Mouse (Mus musculus) E14TG2a.4 (cell line): ENCODE data around the gene Ephx3.
A peak's percentile ranks its signal among the peaks of the same experiment; 100 is the strongest.

Source experiments
- H3K27me3 ChIP-seq: 2 replicates; pipeline ENCODE4 v1.6.1; 2014; ENCODE audit warnings: low read length, control low read depth; ENCODE audit not compliant: insufficient read depth
- H3K36me3 ChIP-seq: 2 replicates; pipeline ENCODE4 v1.6.1; 2014; ENCODE audit warnings: low read length, control low read depth; ENCODE audit not compliant: insufficient read depth
- H3K4me1 ChIP-seq: replicated peaks from 2 replicates; pipeline ENCODE4 v1.6.1; 2014; ENCODE audit warnings: low read depth, low read length, control low read depth
- H3K4me3 ChIP-seq: replicated peaks from 2 replicates; pipeline ENCODE4 v1.5.1; 2014; ENCODE audit warnings: mild to moderate bottlenecking, low read length
- H3K9me3 ChIP-seq: 2 replicates; pipeline ENCODE4 v1.6.1; 2014; ENCODE audit warnings: low read length, control low read depth
- CTCF ChIP-seq: conservative IDR thresholded peaks from 2 replicates; pipeline ENCODE4 v1.5.1; 2014; ENCODE audit warnings: low read length
- NANOG ChIP-seq: IDR thresholded peaks from 2 replicates; pipeline ENCODE4 v1.6.1; 2014; ENCODE audit warnings: borderline replicate concordance, low read length, mixed read lengths
- POU5F1 ChIP-seq: IDR thresholded peaks from 2 replicates; pipeline ENCODE4 v1.6.1; 2014; ENCODE audit warnings: low read length, borderline replicate concordance

The Ephx3 gene

DNA sequence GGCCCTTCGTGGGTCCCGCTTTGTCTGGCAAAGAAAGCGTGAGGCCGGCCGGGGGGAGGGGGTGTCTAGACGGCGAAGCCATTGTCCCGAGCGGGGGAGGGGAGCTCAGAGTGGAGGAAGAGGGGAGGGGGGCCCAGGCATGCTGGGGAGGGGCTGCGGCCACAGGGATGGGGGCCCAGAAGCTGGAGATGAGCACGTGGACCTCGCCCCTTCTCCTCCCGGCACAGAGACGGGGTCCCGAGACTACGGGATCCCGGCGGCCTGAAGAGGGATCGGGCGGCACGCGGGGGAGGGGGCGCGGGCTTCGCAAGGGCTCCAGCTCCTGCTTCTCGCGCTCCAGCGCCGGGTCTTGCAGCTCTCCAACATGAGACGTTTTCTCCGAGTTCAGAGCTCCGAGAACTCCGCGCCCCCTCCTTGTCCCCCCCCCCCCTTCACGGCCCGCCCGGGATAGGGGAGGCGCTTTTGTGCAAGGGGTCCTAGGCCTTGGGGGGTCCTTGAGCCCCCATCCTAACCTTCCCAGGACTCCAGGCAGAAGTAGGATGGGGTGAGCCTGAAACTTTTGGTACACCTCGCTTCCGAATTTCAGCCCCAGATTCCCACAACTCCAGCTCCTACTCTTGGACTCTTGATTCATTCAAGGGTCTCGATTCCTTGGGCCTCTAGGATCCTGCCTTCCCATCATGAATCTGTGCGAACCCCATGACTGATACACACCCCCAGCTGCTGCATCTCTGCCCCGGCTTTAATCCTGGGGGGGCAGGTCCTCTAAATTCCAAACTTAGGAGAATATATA, 23.4 kb downstream of the Ephx3 start:
- Histone ChIP-seq H3K36me3 (peaks cover 6% of the 10 kb centered on the region; the same call in 1 of the 2 replicates), H3K27me3 (peaks cover 52% of the 10 kb centered on the region), H3K4me3 (peak overlapping the region; percentile 87), H3K4me1 (peaks cover 56% of the 10 kb centered on the region), H3K9me3 (no peaks in the 10 kb centered on the region)
- TF ChIP-seq NANOG, result no peak
- TF ChIP-seq CTCF, result no peak
- no peak for TF ChIP-seq POU5F1

DNA sequence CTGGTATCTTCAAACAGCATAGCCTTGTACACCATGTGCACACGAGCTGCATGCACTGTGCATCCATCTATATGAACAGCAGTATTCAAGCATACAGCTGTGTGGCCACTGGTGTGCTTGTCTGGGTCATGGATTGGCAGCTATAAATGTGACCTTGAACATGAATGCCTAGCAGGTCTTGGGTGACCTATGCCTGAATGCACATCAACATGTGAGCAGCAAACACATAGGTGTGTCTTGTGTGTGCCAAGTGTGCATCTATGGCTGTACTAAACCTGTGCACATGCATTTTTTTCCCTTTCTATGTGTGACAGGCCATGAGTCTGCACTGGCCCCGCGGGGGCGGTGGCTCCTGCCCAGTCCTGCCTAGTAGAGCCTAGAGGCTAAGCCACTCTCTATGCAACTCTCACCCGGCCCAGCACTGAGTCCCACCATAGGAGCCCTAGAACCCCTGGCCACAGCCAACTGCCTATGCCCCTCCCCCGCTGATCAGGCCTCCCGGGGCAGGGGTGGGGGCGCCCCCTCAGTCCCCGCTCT, 24.0 kb downstream of the Ephx3 start:
- Histone ChIP-seq H3K4me1 (peaks cover 63% of the 10 kb centered on the region), H3K36me3 (peaks cover 11% of the 10 kb centered on the region), H3K4me3 (peak overlapping the region; percentile 87), H3K9me3 (no peaks in the 10 kb centered on the region), H3K27me3 (peaks cover 57% of the 10 kb centered on the region)
- no peak for TF ChIP-seq CTCF
- TF ChIP-seq POU5F1, result no peak
- no peak for TF ChIP-seq NANOG

DNA sequence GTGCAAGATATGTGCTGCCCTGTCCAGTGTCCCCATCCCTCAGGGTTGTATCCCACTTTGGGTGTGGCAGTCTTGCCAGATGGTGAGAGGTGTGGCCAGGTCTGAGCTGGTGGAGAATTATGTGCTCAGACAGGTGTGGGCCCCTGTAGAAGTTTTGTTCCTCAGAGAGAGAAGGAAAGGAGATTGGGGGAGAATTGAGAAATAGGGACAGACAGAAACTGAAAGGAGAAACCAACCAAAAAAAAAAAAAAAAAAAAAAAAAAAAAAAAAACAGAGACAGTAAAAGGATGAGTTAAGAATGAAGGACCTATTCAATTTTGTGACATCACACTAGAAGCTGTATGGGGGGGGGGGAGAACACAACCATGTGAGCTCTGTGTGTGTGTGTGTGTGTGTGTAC, 24.6 kb downstream of the Ephx3 start:
- H3K4me3 ChIP-seq, result peak overlapping the region; percentile 87; the same call in 1 of the 2 replicates
- H3K36me3 ChIP-seq, result peaks cover 11% of the 10 kb centered on the region
- no peaks in the 10 kb centered on the region for H3K9me3 ChIP-seq
- H3K27me3 ChIP-seq, result peaks cover 57% of the 10 kb centered on the region
- peaks cover 61% of the 10 kb centered on the region for H3K4me1 ChIP-seq
- no peak for TF ChIP-seq POU5F1
- TF ChIP-seq CTCF, result no peak
- TF ChIP-seq NANOG, result no peak

DNA sequence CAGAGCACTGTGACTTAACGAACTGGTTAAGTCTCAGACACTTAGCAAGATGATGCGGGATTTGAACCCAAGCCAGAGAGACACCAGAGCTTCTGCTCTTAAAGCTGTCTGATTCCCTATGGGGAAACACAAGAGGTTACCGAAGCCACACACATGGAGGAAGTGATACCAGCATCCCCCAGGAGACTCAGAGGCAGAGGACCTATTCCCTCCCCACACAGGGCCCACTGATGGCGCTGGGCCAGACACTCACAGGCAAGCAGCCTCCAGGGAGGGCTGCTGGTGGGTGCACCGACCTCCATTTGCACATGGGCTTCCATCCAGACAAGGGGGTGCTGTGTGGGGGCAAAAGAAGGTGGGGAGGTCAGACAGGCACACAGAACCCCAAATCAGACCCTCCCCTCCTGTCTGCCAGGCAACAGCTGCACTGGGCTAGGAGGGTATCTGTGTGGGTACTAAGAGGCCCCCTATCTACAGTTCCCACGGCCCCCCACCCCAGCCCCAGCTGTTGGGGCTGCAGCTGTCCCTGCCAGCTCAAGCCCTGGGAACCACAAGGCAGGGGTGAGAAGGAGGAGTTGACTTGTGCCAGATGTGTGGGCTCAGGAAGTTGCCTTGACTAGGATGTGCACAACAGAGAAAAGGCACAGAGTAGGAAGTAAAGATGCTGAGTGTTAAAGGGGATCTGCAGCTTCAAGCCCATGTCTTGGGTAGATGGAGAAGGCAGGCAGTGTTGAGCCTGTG, 25.3 kb downstream of the Ephx3 start:
- peaks cover 60% of the 10 kb centered on the region for H3K4me1 ChIP-seq
- TF ChIP-seq NANOG, result no peak
- TF ChIP-seq POU5F1, result no peak
- TF ChIP-seq CTCF, result no peak
- H3K9me3 ChIP-seq, result no peaks in the 10 kb centered on the region
- H3K4me3 ChIP-seq, result no peak overlapping the region
- peaks cover 11% of the 10 kb centered on the region for H3K36me3 ChIP-seq
- peaks cover 52% of the 10 kb centered on the region for H3K27me3 ChIP-seq

DNA sequence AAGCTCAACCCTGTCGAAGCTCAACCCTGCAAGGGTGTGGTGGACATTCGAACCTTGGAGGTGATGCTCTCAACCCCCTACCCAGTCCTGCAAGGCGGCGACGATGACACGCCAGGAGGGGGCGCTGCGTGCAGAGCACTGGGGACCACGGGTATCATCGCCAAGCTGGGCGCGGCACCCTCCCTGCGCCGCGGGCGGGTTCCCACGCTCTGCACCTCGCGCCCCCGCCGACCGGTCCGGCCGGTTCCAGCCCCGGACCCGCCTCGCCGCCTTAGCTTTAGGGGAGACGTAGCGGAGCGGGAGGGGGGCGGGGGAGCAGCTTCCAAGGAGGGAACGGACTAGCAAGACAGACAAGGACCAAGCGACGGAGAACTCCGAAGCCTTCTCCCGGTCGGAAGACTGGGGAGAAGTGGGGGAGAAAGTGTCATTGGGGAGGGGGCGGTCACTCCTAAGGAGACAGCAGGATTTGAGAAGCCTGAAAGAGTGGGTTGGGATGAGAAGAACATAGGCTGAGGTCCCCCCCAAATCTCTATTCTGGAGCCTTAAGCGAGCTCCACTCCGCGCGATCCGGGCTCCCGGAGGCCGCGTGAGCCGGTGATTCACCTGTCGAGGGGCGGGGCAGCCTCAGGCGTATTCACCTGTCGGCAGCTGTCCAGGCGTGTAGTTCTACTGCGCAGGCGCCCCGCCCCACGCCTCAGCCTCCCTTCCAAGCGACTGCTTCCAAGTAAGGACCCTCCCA, 27.1 kb downstream of the Ephx3 start:
- Histone ChIP-seq H3K4me3 (peak overlapping the region; percentile 80), H3K27me3 (peaks cover 46% of the 10 kb centered on the region), H3K36me3 (peaks cover 26% of the 10 kb centered on the region), H3K4me1 (peaks cover 60% of the 10 kb centered on the region), H3K9me3 (no peaks in the 10 kb centered on the region)
- TF ChIP-seq NANOG (no peak), CTCF (peak; percentile 35; the same call in 1 of the 2 replicates)

DNA sequence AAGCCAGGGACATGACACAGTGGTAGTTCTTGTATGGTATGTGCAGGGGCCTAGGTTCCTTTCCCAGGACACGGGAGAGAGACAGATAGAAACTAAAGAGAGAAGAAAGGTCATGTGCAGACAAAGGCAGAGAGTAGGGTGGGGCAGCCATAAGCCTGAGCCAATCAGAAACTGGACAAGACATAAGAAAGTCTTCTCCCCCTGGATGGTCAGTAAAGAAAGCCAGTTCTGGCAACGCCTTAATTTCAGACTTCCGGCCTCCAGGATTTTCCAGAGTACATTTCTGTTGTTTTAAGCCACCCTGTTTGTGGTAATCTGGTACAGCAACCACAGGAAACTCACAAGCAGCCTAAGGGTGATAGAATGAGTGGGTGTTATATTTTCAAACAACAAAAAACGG, 28.5 kb downstream of the Ephx3 start:
- no peak for TF ChIP-seq NANOG
- no peak for TF ChIP-seq POU5F1
- TF ChIP-seq CTCF, result no peak
- Histone ChIP-seq H3K27me3 (peaks cover 46% of the 10 kb centered on the region), H3K4me3 (no peak overlapping the region), H3K4me1 (peaks cover 56% of the 10 kb centered on the region), H3K9me3 (no peaks in the 10 kb centered on the region), H3K36me3 (peaks cover 32% of the 10 kb centered on the region)

DNA sequence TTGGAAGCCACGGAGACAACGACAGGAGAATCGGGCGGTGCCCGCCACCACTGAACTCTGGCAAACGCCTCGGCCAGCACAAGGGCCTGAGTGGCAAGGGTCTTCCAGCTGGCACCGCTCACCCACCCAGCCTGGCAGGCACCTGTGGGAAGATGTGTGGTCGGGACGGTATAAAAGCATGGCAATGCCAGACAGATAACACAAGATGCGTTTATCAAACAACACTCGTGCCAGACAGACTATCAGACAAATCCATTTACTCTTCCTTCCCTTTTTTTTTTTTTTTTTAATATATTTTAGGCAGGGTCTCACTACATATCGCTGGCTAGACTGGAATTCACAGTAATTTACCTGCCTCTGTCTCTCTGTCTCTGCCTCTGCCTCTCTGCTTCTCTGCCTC, 30.5 kb downstream of the Ephx3 start:
- Histone ChIP-seq H3K4me3 (0 out of 2 replicates have a peak overlapping the region, but pooled peaks have one; percentile 17), H3K4me1 (peaks cover 37% of the 10 kb centered on the region), H3K9me3 (no peaks in the 10 kb centered on the region), H3K27me3 (peaks cover 35% of the 10 kb centered on the region), H3K36me3 (peaks cover 48% of the 10 kb centered on the region)
- TF ChIP-seq POU5F1, result no peak
- TF ChIP-seq NANOG, result no peak
- no peak for TF ChIP-seq CTCF

DNA sequence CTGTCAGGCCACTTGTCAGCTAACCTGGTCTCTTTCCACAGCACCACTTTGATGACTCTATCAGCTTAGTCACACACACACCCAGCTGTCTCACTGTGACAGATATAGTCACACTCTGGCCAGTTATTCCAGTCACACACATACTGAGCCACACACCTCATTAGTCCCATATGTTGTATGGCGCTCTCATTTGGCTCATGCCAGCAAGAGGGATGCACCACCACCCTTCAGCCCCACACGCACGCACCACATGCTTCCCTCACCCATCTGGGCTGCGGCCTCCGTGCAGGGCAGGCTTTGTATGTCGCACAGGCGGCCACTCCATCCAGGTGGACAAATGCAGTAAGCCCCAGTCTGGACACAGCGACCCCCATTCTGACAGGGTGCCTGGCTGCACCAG, 42.6 kb downstream of the Ephx3 start:
- peaks cover 7% of the 10 kb centered on the region; the same call in 1 of the 2 replicates for H3K27me3 ChIP-seq
- TF ChIP-seq POU5F1 (no peak), NANOG (no peak), CTCF (no peak)

More for the DNA sequence above, 42.6 kb downstream of the Ephx3 start:
- Histone ChIP-seq H3K4me3 (no peak overlapping the region), H3K4me1 (peaks cover 3% of the 10 kb centered on the region; the same call in 1 of the 2 replicates), H3K36me3 (peaks cover 84% of the 10 kb centered on the region), H3K9me3 (peaks cover 15% of the 10 kb centered on the region)
